Mouse (Mus musculus): ENCODE results near the gene Bcl2. TPM values are rescaled to one million over a fixed set of nuclear protein-coding genes. Genes with fewer than 3 reads are reported as not detected.

Gene Bcl2
- polyA plus RNA-seq, 1 experiment from 2014 or later, result 18.1 TPM

DNA sequence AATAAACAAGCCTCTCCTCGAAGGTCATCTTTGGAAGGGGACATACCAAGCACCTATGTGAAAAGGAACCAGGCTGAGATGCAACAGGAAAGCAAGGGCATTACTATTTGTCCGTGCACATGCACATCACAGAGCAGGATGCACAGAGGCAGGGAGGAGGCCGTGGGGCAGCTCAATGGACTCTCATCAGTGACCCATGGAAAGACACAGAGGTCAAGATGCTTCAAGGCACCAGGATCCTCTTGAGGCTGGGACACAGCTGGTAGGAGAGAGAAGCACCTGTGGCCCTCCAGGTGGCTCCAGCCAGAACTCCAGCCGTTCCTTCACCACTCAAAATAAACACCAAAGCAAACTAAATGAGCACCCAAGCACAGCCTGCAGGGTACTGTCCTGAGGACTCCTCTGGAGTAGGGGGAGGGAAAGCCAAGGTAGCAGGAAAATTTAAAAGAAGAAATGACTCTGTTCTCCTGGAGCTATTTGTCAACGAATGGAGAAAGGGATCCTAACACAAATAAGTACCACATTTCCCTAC is 57.8 kb downstream of the Bcl2 start:
- H3K27me3 ChIP-seq, result no peaks in the 10 kb centered on the region
- ATAC-seq (ENCODE audit: insufficient number of reproducible peaks, insufficient read depth, low FRiP score, low TSS enrichment), result no peak
- 68% methylated on average over 5 of the region's 5 CpGs for WGBS

DNA sequence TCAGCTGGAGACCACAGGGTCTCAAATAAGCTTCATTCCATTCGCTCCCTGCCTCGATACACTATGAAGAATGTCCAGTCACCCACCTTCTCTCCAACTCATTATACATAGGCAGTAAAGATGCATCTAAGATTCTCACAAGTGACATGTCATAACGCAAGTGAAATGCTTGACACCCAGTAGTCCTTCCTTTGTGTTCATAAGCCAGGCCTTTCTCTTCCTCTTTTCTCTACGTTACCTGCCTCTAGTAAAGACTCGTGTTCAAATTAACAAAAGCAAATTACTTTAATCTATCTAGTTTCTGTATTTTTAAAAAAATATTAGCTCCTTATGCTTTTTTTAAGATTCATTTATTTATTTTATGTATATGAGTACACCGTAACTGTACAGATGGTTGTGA is 59.8 kb downstream of the Bcl2 start:
- 92% methylated on average over 6 of the region's 6 CpGs for WGBS
- H3K9ac ChIP-seq, result no peak overlapping the region
- no peak overlapping the region for H3K4me2 ChIP-seq (replicated peaks)
- no peak for ATAC-seq (ENCODE audit: insufficient number of reproducible peaks, insufficient read depth, low FRiP score, low TSS enrichment)
- H3K27ac ChIP-seq, result no peak overlapping the region
- H3K4me3 ChIP-seq, result no peak overlapping the region
- H3K36me3 ChIP-seq, result no peaks in the 10 kb centered on the region
- H3K9me3 ChIP-seq, result no peaks in the 10 kb centered on the region
- H3K4me1 ChIP-seq, result no peaks in the 10 kb centered on the region
- H3K27me3 ChIP-seq, result no peaks in the 10 kb centered on the region

More for the DNA sequence above, 57.8 kb downstream of the Bcl2 start:
- H3K27ac ChIP-seq, result no peak overlapping the region
- no peaks in the 10 kb centered on the region for H3K9me3 ChIP-seq
- H3K4me2 ChIP-seq (replicated peaks), result no peak overlapping the region
- no peak overlapping the region for H3K4me3 ChIP-seq
- H3K36me3 ChIP-seq, result no peaks in the 10 kb centered on the region
- no peak overlapping the region for H3K9ac ChIP-seq
- no peaks in the 10 kb centered on the region for H3K4me1 ChIP-seq

GRCm38 (mm10) chr1:106653441-106653860 is 60.6 kb downstream of the Bcl2 start:
- Histone ChIP-seq H3K4me2 (replicated peaks) (no peak overlapping the region), H3K27me3 (no peaks in the 10 kb centered on the region), H3K4me3 (no peak overlapping the region), H3K9ac (no peak overlapping the region), H3K4me1 (no peaks in the 10 kb centered on the region), H3K36me3 (no peaks in the 10 kb centered on the region), H3K9me3 (no peaks in the 10 kb centered on the region), H3K27ac (no peak overlapping the region)
- WGBS, result 66% methylated on average over 4 of the region's 4 CpGs
- no peak for ATAC-seq (ENCODE audit: insufficient number of reproducible peaks, insufficient read depth, low FRiP score, low TSS enrichment)

DNA sequence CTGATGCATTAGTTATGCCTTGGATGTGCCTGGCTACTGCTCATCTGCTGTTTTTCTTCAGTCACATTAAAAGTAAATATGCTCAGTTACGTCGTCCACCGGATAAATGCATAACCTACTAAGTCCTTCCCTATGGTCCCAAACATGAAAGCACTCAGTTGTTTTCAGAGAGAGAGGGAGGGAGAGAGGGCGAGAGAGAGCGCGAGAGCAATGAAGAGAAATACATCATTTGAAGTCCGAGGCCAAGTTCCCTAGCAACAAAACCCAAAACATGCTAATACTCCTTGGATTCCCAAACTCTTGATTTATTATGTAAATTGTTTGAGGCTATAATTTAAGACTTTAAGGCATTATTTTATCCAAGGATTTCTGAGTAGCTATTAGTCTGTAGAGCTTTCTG is 62.9 kb downstream of the Bcl2 start:
- ATAC-seq (ENCODE audit: insufficient number of reproducible peaks, insufficient read depth, low FRiP score, low TSS enrichment), result no peak
- no peak overlapping the region for H3K4me2 ChIP-seq (replicated peaks)
- no peak overlapping the region for H3K9ac ChIP-seq
- H3K4me1 ChIP-seq, result no peaks in the 10 kb centered on the region
- no peaks in the 10 kb centered on the region for H3K36me3 ChIP-seq
- H3K9me3 ChIP-seq, result no peaks in the 10 kb centered on the region
- no peaks in the 10 kb centered on the region for H3K27me3 ChIP-seq
- no peak overlapping the region for H3K4me3 ChIP-seq
- WGBS, result 76% methylated on average over 7 of the region's 7 CpGs
- H3K27ac ChIP-seq, result no peak overlapping the region

DNA sequence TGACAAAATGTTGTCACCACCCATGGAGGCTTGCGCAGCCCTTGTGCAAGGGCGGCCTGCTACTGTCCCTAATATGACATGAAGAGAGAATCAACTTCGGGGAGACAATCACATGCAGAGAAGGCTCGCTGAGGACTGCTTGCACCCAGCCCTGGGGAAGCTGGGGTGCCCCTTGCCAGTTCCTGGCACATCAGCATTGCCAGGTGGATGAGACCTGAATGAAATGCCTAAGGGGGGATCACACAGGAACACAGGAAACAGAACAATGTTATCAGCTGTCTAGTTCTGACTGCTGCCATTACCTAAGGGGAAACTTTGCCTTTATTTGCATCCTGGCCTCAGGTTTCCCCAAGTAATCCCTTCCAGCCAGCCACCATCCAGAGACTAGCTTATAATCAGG is 63.6 kb downstream of the Bcl2 start:
- no peaks in the 10 kb centered on the region for H3K36me3 ChIP-seq
- H3K4me1 ChIP-seq, result no peaks in the 10 kb centered on the region
- no peak overlapping the region for H3K4me2 ChIP-seq (replicated peaks)
- H3K27ac ChIP-seq, result no peak overlapping the region
- WGBS, result 91% methylated on average over 4 of the region's 4 CpGs
- no peak overlapping the region for H3K9ac ChIP-seq
- no peak for ATAC-seq (ENCODE audit: insufficient number of reproducible peaks, insufficient read depth, low FRiP score, low TSS enrichment)
- H3K27me3 ChIP-seq, result no peaks in the 10 kb centered on the region
- H3K9me3 ChIP-seq, result no peaks in the 10 kb centered on the region
- no peak overlapping the region for H3K4me3 ChIP-seq

- H3K36me3 ChIP-seq, result no peaks in the 10 kb centered on the region
- H3K4me3 ChIP-seq, result no peak overlapping the region
- WGBS, result 87% methylated on average over 3 of the region's 3 CpGs
- H3K9me3 ChIP-seq, result no peaks in the 10 kb centered on the region
- H3K4me2 ChIP-seq (replicated peaks), result no peak overlapping the region
- no peak overlapping the region for H3K27ac ChIP-seq
- H3K9ac ChIP-seq, result no peak overlapping the region
- no peaks in the 10 kb centered on the region for H3K4me1 ChIP-seq
- H3K27me3 ChIP-seq, result no peaks in the 10 kb centered on the region
- ATAC-seq (ENCODE audit: insufficient number of reproducible peaks, insufficient read depth, low FRiP score, low TSS enrichment), result no peak
Measured at GRCm38 (mm10) chr1:106647336-106647735, 66.7 kb downstream of the Bcl2 start.

GRCm38 (mm10) chr1:106644566-106644965 is 69.5 kb downstream of the Bcl2 start:
- Histone ChIP-seq H3K27ac (no peak overlapping the region), H3K27me3 (no peaks in the 10 kb centered on the region), H3K4me3 (no peak overlapping the region), H3K9ac (no peak overlapping the region), H3K36me3 (no peaks in the 10 kb centered on the region), H3K4me1 (no peaks in the 10 kb centered on the region), H3K4me2 (replicated peaks) (no peak overlapping the region), H3K9me3 (no peaks in the 10 kb centered on the region)
- ATAC-seq (ENCODE audit: insufficient number of reproducible peaks, insufficient read depth, low FRiP score, low TSS enrichment), result no peak
- 88% methylated on average over 4 of the region's 4 CpGs for WGBS

DNA sequence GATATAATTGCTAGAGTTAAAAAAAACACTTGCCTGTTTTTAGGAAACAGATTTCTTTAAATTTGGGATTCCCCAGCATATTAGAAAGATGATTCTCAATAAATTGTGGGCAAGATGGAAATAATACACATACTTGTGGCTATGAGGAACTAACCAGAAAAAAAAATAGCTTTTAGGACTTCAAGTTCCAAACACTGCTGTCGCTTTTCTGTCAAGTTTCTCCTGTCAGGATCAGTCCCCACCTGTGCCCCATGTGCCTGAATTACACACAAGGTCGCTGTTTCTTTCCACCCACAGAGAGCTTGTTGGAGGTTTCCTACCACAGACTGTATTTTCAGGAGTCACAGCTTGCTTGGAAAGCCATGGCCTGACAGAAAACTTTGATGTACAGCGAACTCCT is 70.5 kb downstream of the Bcl2 start:
- Histone ChIP-seq H3K4me3 (no peak overlapping the region), H3K27me3 (no peaks in the 10 kb centered on the region), H3K27ac (no peak overlapping the region), H3K4me1 (no peaks in the 10 kb centered on the region), H3K9me3 (no peaks in the 10 kb centered on the region), H3K4me2 (replicated peaks) (no peak overlapping the region), H3K9ac (no peak overlapping the region), H3K36me3 (no peaks in the 10 kb centered on the region)
- 71% methylated on average over 3 of the region's 3 CpGs for WGBS
- no peak for ATAC-seq (ENCODE audit: insufficient number of reproducible peaks, insufficient read depth, low FRiP score, low TSS enrichment)

GRCm38 (mm10) chr1:106640577-106640976 is 73.5 kb downstream of the Bcl2 start:
- H3K4me3 ChIP-seq, result no peak overlapping the region
- no peaks in the 10 kb centered on the region for H3K36me3 ChIP-seq
- no peak overlapping the region for H3K4me2 ChIP-seq (replicated peaks)
- H3K4me1 ChIP-seq, result 0 out of 2 replicates have a peak, but pooled peaks cover 5% of the 10 kb centered on the region
- ATAC-seq (ENCODE audit: insufficient number of reproducible peaks, insufficient read depth, low FRiP score, low TSS enrichment), result no peak
- 88% methylated on average over 1 of the region's 1 CpGs for WGBS
- H3K9ac ChIP-seq, result no peak overlapping the region
- H3K27ac ChIP-seq, result no peak overlapping the region
- no peaks in the 10 kb centered on the region for H3K27me3 ChIP-seq
- no peaks in the 10 kb centered on the region for H3K9me3 ChIP-seq

GRCm38 (mm10) chr1:106637705-106638104 is 76.4 kb downstream of the Bcl2 start:
- Histone ChIP-seq H3K27ac (no peak overlapping the region), H3K9me3 (no peaks in the 10 kb centered on the region), H3K4me3 (no peak overlapping the region), H3K9ac (no peak overlapping the region), H3K36me3 (no peaks in the 10 kb centered on the region), H3K4me1 (0 out of 2 replicates have a peak, but pooled peaks cover 5% of the 10 kb centered on the region), H3K27me3 (no peaks in the 10 kb centered on the region), H3K4me2 (replicated peaks) (no peak overlapping the region)
- 91% methylated on average over 11 of the region's 11 CpGs for WGBS
- no peak for ATAC-seq (ENCODE audit: insufficient number of reproducible peaks, insufficient read depth, low FRiP score, low TSS enrichment)

- Histone ChIP-seq H3K27ac (peak overlapping the region; percentile 60), H3K4me2 (replicated peaks) (no peak overlapping the region), H3K9ac (no peak overlapping the region), H3K4me1 (0 out of 2 replicates have a peak, but pooled peaks cover 5% of the 10 kb centered on the region), H3K27me3 (no peaks in the 10 kb centered on the region), H3K36me3 (no peaks in the 10 kb centered on the region), H3K4me3 (no peak overlapping the region), H3K9me3 (no peaks in the 10 kb centered on the region)
- WGBS, result 15% methylated on average over 2 of the region's 2 CpGs
- ATAC-seq (ENCODE audit: insufficient number of reproducible peaks, insufficient read depth, low FRiP score, low TSS enrichment), result no peak
Measured at GRCm38 (mm10) chr1:106636714-106637113, 77.4 kb downstream of the Bcl2 start.

DNA sequence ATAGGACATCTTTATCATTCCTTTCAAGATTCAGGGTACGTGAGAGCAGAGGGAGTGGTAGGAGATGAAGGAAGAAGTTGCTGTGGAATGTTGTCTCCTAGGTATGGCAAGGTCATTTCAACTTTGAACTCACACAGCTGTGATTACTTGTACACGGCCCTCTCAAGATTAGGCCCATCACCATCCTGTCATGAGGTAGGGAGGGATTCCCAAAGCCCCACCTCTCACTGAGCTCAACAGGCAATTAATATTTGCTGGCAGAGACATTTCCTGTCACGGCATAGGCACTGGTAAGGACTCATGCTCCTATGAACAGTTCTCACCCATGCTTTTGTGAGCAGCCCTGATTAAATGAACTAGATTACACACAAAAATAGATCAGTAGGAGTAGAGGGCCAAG is 80.9 kb downstream of the Bcl2 start:
- Histone ChIP-seq H3K9me3 (no peaks in the 10 kb centered on the region), H3K36me3 (no peaks in the 10 kb centered on the region), H3K9ac (no peak overlapping the region), H3K4me3 (no peak overlapping the region), H3K4me1 (peaks cover 33% of the 10 kb centered on the region), H3K27me3 (no peaks in the 10 kb centered on the region), H3K4me2 (replicated peaks) (no peak overlapping the region), H3K27ac (no peak overlapping the region)
- ATAC-seq (ENCODE audit: insufficient number of reproducible peaks, insufficient read depth, low FRiP score, low TSS enrichment), result no peak
- 51% methylated on average over 3 of the region's 3 CpGs for WGBS

Measured in embryonic facial prominence, embryonic 12.5 days (tissue).